Mouse (Mus musculus) liver, adult 2 months (tissue): ENCODE measurements around the gene Gprc5a. TPM values are rescaled to one million over a fixed set of nuclear protein-coding genes. Genes with fewer than 3 reads are reported as not detected.

ENCODE experiments used
- DNase-seq: peaks from one replicate; pipeline ENCODE4 v3.0.0-alpha.2; 2011; ENCODE audit warnings: low read depth, low spot score; ENCODE audit errors: extremely low read depth
- H3K27ac ChIP-seq: fragments of 200-500 bp; replicated peaks from 2 replicates; pipeline ENCODE4 v1.5.1; 2012; ENCODE audit warnings: low read depth, mild to moderate bottlenecking, control low read depth, inconsistent platforms, low read length; ENCODE audit not compliant: insufficient read depth
- H3K27me3 ChIP-seq: fragments of 200-500 bp; 2 replicates; pipeline ENCODE4 v1.6.1; 2012; ENCODE audit warnings: mild to moderate bottlenecking, moderate library complexity, low read length, inconsistent platforms; ENCODE audit not compliant: control insufficient read depth, insufficient read depth
- H3K36me3 ChIP-seq: fragments of 200-500 bp; 2 replicates; pipeline ENCODE4 v1.6.1; 2012; ENCODE audit warnings: low read length, inconsistent platforms; ENCODE audit not compliant: control insufficient read depth, insufficient read depth
- H3K4me1 ChIP-seq: fragments of 200-500 bp; 2 replicates; pipeline ENCODE4 v1.6.1; 2011; ENCODE audit warnings: low read length; ENCODE audit not compliant: control insufficient read depth, insufficient read depth
- H3K4me3 ChIP-seq: fragments of 200-500 bp; 2 replicates; pipeline ENCODE4 v1.5.1; 2011; ENCODE audit warnings: low read depth, mild to moderate bottlenecking, control low read depth, low read length, moderate library complexity; ENCODE audit not compliant: insufficient read depth
- H3K79me2 ChIP-seq: fragments of 200-500 bp; 2 replicates; pipeline ENCODE4 v1.6.1; 2012; ENCODE audit warnings: inconsistent platforms, mild to moderate bottlenecking, low read length, moderate library complexity; ENCODE audit not compliant: control insufficient read depth, insufficient read depth
- H3K9ac ChIP-seq: fragments of 200-500 bp; 2 replicates; pipeline ENCODE4 v1.6.1; 2012; ENCODE audit warnings: low read depth, mild to moderate bottlenecking, control low read depth, inconsistent platforms, low read length
- CTCF ChIP-seq: fragments of 200-500 bp; IDR thresholded peaks from 2 replicates; pipeline ENCODE4 v1.5.1; 2011; ENCODE audit warnings: low read depth, low read length, control low read depth
- POLR2A ChIP-seq: fragments of 200-500 bp; IDR thresholded peaks from 2 replicates; pipeline ENCODE4 v1.6.1; 2011; ENCODE audit warnings: low read length, control low read depth; ENCODE audit not compliant: insufficient read depth; ENCODE audit errors: extremely low read depth
- WGBS: fragments of 180-500 bp; shearing (Covaris S2); methylation state at CpG from one replicate; pipeline ENCODE4 v1.1.7; 2018; 5-methylcytosine and 5-hydroxymethylcytosine counted together
- polyA plus RNA-seq: library from polyadenylated mRNA; depleted of rRNA; stranded (reverse); fragments of >200 nt; gene quantifications from 2 replicates; pipeline ENCODE4 v1.2.3, GENCODE M21; 2012
- total RNA-seq: library from RNA; depleted of rRNA; stranded (reverse); fragments of >200 nt; gene quantifications from 2 replicates; pipeline ENCODE4 v1.2.3, GENCODE M21; 2014

The Gprc5a gene
- total and polyA plus RNA-seq, 2 experiments = 0.11 TPM; not detected in 1

DNA sequence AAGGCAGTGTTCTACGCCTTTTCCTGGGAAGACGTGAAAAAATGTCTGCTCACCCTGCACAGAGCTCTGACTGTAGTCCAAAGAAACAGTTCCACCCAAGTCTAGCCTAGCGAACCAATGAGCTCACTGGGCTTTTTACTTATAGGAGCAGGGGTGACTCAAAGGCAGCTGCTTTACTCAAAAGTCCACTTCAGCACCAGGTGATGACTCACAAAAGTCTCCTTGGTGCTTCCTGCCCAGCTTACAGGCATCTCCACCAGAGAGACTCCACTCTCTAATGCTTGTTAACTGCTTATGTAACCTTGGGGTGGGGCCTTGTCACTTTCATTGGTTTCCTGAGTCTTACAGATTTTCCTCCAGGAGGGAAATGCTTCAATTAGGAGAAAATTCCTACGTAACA lies 4.7 kb upstream of the Gprc5a start:
- Histone ChIP-seq H3K9ac (no peak overlapping the region), H3K27me3 (no peaks in the 10 kb centered on the region), H3K27ac (no peak overlapping the region), H3K36me3 (no peaks in the 10 kb centered on the region), H3K79me2 (no peaks in the 10 kb centered on the region), H3K4me1 (no peaks in the 10 kb centered on the region), H3K4me3 (no peak overlapping the region)
- DNase-seq = no peak
- WGBS = 93% methylated on average over 4 of the region's 4 CpGs
- TF ChIP-seq POLR2A (no peak), CTCF (no peak)

DNA sequence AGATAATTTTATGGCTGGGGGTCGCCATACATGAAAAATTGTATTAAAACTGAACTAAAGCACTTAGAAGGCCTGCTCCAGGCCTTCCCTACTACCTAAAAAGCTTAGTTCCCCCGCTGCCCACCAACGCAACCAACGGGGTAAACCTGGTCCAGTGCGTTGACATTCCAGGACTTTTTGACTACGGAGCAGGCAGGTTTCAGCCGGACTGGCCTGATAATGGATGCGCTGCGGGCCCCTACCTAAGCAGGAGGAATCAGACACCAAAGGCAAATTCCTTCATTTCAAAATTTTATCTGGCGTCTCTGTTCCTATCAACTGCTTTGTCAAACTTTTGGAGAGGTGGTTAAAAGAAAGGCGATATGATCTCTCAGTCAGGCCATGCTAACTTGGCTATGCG lies 830 bp upstream of the Gprc5a start:
- no peak for TF ChIP-seq CTCF
- TF ChIP-seq POLR2A = no peak
- no peak for DNase-seq
- Histone ChIP-seq H3K27me3 (no peaks in the 10 kb centered on the region), H3K4me1 (no peaks in the 10 kb centered on the region), H3K27ac (no peak overlapping the region), H3K79me2 (no peaks in the 10 kb centered on the region), H3K4me3 (no peak overlapping the region), H3K9ac (no peak overlapping the region), H3K36me3 (no peaks in the 10 kb centered on the region)
- 93% methylated on average over 12 of the region's 12 CpGs for WGBS

DNA sequence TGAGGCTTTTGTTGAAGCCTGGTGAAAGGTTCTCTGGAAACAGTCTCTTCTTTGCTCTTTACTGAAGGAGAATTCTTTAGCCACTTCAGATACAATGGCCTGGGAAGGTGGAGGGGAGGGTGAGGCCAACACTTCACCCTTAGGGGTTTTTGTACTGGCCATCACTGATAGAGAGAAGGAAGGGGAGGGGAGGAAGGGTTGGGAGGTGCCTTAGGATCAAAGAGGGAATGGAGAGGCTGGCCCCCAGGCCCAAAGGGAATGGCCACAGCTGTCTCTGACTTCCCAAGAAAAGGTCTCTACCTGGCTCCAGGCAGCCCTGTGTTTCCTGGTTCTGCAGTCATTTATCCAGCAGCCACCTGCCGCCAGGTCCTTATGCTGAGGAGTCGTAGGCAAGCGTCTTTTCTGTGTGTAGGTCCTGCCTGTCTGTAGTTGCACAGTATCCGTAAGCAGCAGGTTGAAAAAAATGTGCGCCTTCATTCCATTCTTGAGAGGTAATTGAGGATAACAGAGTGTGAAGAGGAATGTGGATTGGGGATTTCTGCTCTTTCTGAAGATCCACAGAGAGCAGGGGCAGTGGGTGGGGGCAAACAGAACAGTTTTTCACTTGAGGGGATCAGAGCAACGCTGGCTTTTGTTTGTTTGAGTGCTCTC lies 1.5 kb downstream of the Gprc5a start:
- no peak for TF ChIP-seq CTCF
- TF ChIP-seq POLR2A = no peak
- Histone ChIP-seq H3K4me3 (no peak overlapping the region), H3K27ac (no peak overlapping the region), H3K36me3 (no peaks in the 10 kb centered on the region), H3K79me2 (no peaks in the 10 kb centered on the region), H3K27me3 (no peaks in the 10 kb centered on the region), H3K4me1 (no peaks in the 10 kb centered on the region), H3K9ac (no peak overlapping the region)
- no peak for DNase-seq
- whole genome bisulfite sequencing = 89% methylated on average over 6 of the region's 6 CpGs

DNA sequence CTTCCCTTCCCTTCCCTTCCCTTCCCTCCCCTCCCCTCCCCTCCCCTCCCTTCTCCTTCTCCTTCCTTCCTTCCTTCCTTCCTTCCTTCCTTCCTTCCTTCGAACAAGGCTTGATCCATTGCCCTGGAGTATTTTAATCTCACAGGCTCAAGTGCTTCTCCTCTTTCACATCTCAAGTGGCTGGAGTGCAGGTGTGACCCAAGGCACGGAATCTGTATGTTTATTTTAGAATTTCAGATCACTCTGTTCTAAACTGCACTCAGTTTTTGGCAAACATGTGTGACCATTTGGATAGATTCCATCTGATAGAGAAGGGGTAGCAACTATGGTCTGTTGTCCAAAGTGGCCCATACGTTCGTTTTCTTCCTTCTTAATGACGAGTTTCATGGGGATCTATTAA lies 2.8 kb downstream of the Gprc5a start:
- TF ChIP-seq POLR2A = no peak
- TF ChIP-seq CTCF = no peak
- no peak for DNase-seq
- WGBS = 90% methylated on average over 5 of the region's 5 CpGs
- no peak overlapping the region for H3K4me3 ChIP-seq
- no peak overlapping the region for H3K27ac ChIP-seq
- H3K9ac ChIP-seq = no peak overlapping the region
- H3K4me1 ChIP-seq = no peaks in the 10 kb centered on the region
- no peaks in the 10 kb centered on the region for H3K36me3 ChIP-seq
- no peaks in the 10 kb centered on the region for H3K79me2 ChIP-seq
- H3K27me3 ChIP-seq = no peaks in the 10 kb centered on the region

DNA sequence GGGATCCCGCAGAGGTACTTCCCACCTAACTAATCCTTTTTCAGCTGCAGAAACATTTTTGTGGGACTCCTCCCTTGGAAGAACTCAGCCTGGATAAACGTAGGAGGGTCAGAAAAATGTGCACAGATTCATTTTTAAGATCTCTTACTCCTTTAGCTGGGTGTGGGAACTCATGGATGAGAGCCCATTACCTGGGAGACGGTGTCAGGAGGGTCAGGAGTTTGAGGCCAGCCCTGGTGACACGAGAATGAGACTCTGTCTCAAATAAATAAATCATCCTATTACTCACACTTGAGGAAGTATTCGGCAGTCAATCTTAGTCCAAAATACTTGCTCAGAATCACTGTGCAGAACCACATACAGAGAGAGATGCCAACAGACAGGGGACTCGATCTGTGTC lies 4.4 kb downstream of the Gprc5a start:
- 77% methylated on average over 6 of the region's 6 CpGs for WGBS
- no peaks in the 10 kb centered on the region for H3K27me3 ChIP-seq
- DNase-seq = no peak
- no peaks in the 10 kb centered on the region for H3K79me2 ChIP-seq
- no peaks in the 10 kb centered on the region for H3K36me3 ChIP-seq
- H3K27ac ChIP-seq = no peak overlapping the region
- H3K4me1 ChIP-seq = no peaks in the 10 kb centered on the region
- no peak overlapping the region for H3K4me3 ChIP-seq
- TF ChIP-seq POLR2A (no peak), CTCF (no peak)
- no peak overlapping the region for H3K9ac ChIP-seq

DNA sequence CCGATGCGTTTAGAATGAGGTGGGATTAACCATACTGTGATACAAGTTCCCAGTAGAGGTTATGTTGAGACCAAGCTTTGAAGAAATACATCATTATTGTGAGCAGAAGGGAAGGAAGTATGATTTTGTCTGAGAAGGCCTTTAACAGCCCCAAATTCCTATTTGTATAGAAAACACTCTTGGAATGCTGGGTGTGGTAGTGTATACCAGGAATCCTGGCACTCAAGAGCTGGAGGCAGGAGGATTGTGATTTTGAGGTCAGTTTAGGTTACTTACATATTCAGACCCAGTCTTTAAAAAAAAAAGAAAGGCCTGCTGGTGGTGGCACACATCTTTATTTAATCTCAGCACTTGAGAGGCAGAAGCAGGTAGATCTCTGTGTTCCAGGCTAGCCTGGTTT lies 4.9 kb downstream of the Gprc5a start:
- Histone ChIP-seq H3K79me2 (no peaks in the 10 kb centered on the region), H3K27me3 (no peaks in the 10 kb centered on the region), H3K9ac (no peak overlapping the region), H3K36me3 (no peaks in the 10 kb centered on the region), H3K4me3 (no peak overlapping the region), H3K4me1 (no peaks in the 10 kb centered on the region), H3K27ac (no peak overlapping the region)
- no peak for TF ChIP-seq CTCF
- no peak for TF ChIP-seq POLR2A
- WGBS = 87% methylated on average over 2 of the region's 2 CpGs
- no peak for DNase-seq
